Mouse (Mus musculus): ENCODE measurements around the gene Rit1.
"Not testable (repeated sequence)": the region's sequence is repeated elsewhere in the genome, so short reads cannot be mapped to it uniquely, and the experiment has no call there.

The Rit1 gene

GRCm38 (mm10) chr3:88758045-88758500, 41.4 kb downstream of the Rit1 start:
- no peak for DNase-seq (ENCODE audit: low read depth, low spot score)
- H3K36me3 ChIP-seq (ENCODE audit: control insufficient read depth, insufficient read depth, low read length, poor library complexity, severe bottlenecking) = no peaks in the 10 kb centered on the region
- no peaks in the 10 kb centered on the region for H3K27me3 ChIP-seq (ENCODE audit: control insufficient read depth, insufficient read depth, low read length, poor library complexity, severe bottlenecking)

DNA sequence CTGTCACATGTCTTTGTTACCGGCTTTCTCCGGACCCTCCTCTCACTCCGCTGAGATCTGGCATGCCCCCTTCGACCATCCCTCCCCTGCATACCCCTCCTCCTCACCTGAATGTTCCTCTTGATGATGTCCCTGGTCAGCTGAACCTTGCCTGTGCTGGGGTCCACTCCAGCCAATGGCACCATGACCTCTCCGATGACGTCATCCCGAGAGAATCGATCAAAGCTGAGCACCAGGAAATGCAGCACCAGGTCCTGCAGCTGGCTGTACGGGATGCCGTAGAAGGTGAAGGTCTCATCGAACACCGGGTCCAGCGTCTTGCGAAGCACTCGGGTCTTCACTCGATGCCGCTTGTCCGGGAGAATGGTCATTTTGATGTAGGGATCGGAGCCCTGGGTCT, 45.0 kb downstream of the Rit1 start:
- Histone ChIP-seq H3K27me3 (ENCODE audit: control insufficient read depth, insufficient read depth, low read length, poor library complexity, severe bottlenecking) (no peaks in the 10 kb centered on the region), H3K36me3 (ENCODE audit: control insufficient read depth, insufficient read depth, low read length, poor library complexity, severe bottlenecking) (no peaks in the 10 kb centered on the region)
- DNase-seq (ENCODE audit: low read depth, low spot score) = no peak

DNA sequence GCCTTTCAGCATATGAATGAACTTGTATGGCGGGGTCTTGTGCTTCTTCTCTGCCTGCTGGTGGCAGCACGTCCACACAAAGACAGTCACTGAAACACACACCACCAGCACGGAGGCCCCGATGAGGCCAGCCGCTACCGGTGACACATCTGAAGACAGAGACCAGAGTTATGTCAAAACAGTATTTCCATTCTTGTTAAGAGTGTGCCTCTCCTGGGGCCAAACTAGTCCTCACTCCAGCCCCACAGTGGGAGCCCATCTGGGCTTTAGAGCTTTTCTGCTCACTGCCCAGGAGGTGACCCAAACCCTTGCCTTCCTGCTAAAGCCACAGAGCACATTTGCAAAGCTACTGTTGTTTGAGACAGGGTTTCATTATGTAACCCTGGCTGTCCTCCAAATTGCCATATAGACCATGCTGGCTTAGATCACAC, 45.8 kb downstream of the Rit1 start:
- H3K36me3 ChIP-seq (ENCODE audit: control insufficient read depth, insufficient read depth, low read length, poor library complexity, severe bottlenecking) = no peaks in the 10 kb centered on the region
- H3K27me3 ChIP-seq (ENCODE audit: control insufficient read depth, insufficient read depth, low read length, poor library complexity, severe bottlenecking) = no peaks in the 10 kb centered on the region
- no peak for DNase-seq (ENCODE audit: low read depth, low spot score)

DNA sequence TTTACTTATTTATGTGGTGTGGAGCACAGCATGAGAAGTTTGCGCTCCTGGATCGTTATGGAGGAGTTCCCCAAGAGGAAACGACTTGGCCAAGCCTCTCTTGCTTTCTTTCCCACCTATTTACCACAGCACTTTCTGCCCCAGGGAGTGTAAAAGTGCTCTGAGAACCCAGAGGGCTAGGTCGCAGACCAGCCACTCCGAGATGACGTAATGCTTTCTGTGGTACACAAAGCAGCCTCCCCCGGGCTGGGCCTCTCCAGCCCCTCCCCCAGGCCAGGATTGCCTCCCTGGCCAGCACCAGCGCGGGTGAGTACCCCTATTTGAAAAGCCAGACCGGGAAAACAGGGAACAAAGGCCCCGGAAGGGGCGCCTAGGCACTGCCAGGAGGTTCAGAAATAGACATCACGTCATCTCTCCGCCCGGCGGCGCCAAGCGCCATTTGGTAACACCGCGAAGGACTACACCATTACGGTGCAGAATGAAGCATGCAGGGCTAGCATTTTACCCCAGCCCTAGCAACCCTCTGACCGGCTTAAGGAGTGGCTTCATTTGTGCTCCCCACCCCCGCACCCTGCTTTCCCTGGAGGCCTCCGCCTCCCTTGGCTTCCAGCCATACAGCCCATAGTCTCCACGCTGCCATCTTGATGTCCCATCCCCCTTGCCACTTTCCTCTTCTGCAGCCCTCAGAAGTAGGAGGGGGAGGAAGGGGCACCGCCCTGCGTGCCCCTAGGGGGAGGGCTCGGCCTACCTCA, 54.7 kb downstream of the Rit1 start:
- not testable (repeated sequence) for H3K27me3 ChIP-seq (ENCODE audit: control insufficient read depth, insufficient read depth, low read length, poor library complexity, severe bottlenecking); H3K36me3 ChIP-seq (ENCODE audit: control insufficient read depth, insufficient read depth, low read length, poor library complexity, severe bottlenecking)
- DNase-seq (ENCODE audit: low read depth, low spot score) = peak; percentile 33

- not testable (repeated sequence) for H3K27me3 ChIP-seq (ENCODE audit: control insufficient read depth, insufficient read depth, low read length, poor library complexity, severe bottlenecking); H3K36me3 ChIP-seq (ENCODE audit: control insufficient read depth, insufficient read depth, low read length, poor library complexity, severe bottlenecking); DNase-seq (ENCODE audit: low read depth, low spot score)
These were observed 55.3 kb downstream of the Rit1 start for GRCm38 (mm10) chr3:88771941-88772280.

GRCm38 (mm10) chr3:88772399-88772798, 55.8 kb downstream of the Rit1 start:
- not testable (repeated sequence) for H3K27me3 ChIP-seq (ENCODE audit: control insufficient read depth, insufficient read depth, low read length, poor library complexity, severe bottlenecking); H3K36me3 ChIP-seq (ENCODE audit: control insufficient read depth, insufficient read depth, low read length, poor library complexity, severe bottlenecking)
- DNase-seq (ENCODE audit: low read depth, low spot score) = peak; percentile 84

DNA sequence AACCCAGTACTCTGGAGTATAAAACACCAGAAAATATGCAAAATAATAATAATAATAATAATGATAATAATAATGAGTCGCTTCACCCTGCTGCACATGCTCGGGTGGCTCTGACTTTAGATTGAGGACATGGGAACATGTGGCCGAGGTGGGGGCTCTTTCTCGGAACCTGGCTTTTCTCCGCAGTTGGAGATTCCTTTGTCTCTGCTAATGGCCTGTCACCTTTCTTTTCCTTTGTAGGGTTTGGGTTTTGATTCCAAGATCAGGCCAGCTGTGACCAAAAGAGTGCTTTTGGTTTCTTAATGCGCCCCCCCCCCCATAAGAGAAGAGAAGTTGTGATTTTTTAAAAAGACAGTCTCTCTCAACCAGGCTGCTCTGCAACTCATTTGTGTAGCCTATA, 56.5 kb downstream of the Rit1 start:
- H3K27me3 ChIP-seq (ENCODE audit: control insufficient read depth, insufficient read depth, low read length, poor library complexity, severe bottlenecking); DNase-seq (ENCODE audit: low read depth, low spot score); H3K36me3 ChIP-seq (ENCODE audit: control insufficient read depth, insufficient read depth, low read length, poor library complexity, severe bottlenecking): not testable (repeated sequence)

- H3K27me3 ChIP-seq (ENCODE audit: control insufficient read depth, insufficient read depth, low read length, poor library complexity, severe bottlenecking); H3K36me3 ChIP-seq (ENCODE audit: control insufficient read depth, insufficient read depth, low read length, poor library complexity, severe bottlenecking): not testable (repeated sequence)
- peak; percentile 55 for DNase-seq (ENCODE audit: low read depth, low spot score)
These were observed 58.6 kb downstream of the Rit1 start, which contains the start of gene Syt11 for GRCm38 (mm10) chr3:88774939-88775841. Gene Syt11, minus strand, starts transcription at chr3:88775164.
